Mouse (Mus musculus) ES-E14 (cell line): ENCODE results near the gene Rrp8. TPM values are rescaled to one million over a fixed set of nuclear protein-coding genes. Genes with fewer than 3 reads are reported as not detected.

Experiments used
- DNase-seq: peaks from one replicate; pipeline ENCODE4 v3.0.0-alpha.2; 2013; ENCODE audit warnings: low read depth, low spot score
- H3K27ac ChIP-seq: 2 replicates; pipeline ENCODE4 v1.5.1; 2012; ENCODE audit warnings: low read depth, mild to moderate bottlenecking, low read length, moderate library complexity, mixed read lengths; ENCODE audit not compliant: poor library complexity, insufficient read depth, severe bottlenecking
- H3K36me3 ChIP-seq: 2 replicates; pipeline ENCODE4 v1.6.1; 2012; ENCODE audit warnings: mild to moderate bottlenecking, low read length, moderate library complexity, mixed read lengths; ENCODE audit not compliant: control insufficient read depth, poor library complexity, insufficient read depth, severe bottlenecking
- H3K4me1 ChIP-seq, 2 experiments: fragments of 150-350 bp in 1 of 2; sonication (generic) in 1 of 2; 2 replicates each; pipeline ENCODE4 v1.6.1; 2012; ENCODE audit warnings: low read length in 2 of 2, mild to moderate bottlenecking in 1 of 2, mixed read lengths in 1 of 2; ENCODE audit not compliant: control insufficient read depth in 2 of 2, insufficient read depth in 2 of 2, poor library complexity in 1 of 2
- H3K4me3 ChIP-seq, 2 experiments: fragments of 150-350 bp in 1 of 2; sonication (generic) in 1 of 2; 2 replicates each; pipeline ENCODE4 v1.5.1; 2012; ENCODE audit warnings: low read length in 2 of 2, low read depth in 1 of 2, mild to moderate bottlenecking in 1 of 2, mixed read lengths in 1 of 2; ENCODE audit not compliant: insufficient read depth in 1 of 2, poor library complexity in 1 of 2, severe bottlenecking in 1 of 2
- H3K9ac ChIP-seq: 2 replicates; pipeline ENCODE4 v1.6.1; 2012; ENCODE audit warnings: low read depth, mild to moderate bottlenecking, low read length, mixed read lengths; ENCODE audit not compliant: poor library complexity, insufficient read depth, severe bottlenecking
- H3K9me3 ChIP-seq: fragments of 150-350 bp; sonication (generic); 2 replicates; pipeline ENCODE4 v1.6.1; 2012; ENCODE audit warnings: low read depth, mild to moderate bottlenecking, low read length; ENCODE audit not compliant: control insufficient read depth, insufficient read depth
- CHD2 ChIP-seq: IDR thresholded peaks from 2 replicates; pipeline ENCODE4 v1.6.1; 2014; ENCODE audit warnings: mild to moderate bottlenecking, low read depth, low read length, inconsistent platforms
- HCFC1 ChIP-seq: IDR thresholded peaks from 2 replicates; pipeline ENCODE4 v1.6.1; 2012; ENCODE audit warnings: low read length, inconsistent platforms, borderline replicate concordance; ENCODE audit not compliant: insufficient read depth
- MAFK ChIP-seq: IDR thresholded peaks from 2 replicates; pipeline ENCODE4 v1.6.1; 2014; ENCODE audit warnings: mild to moderate bottlenecking, low read depth, low read length, inconsistent platforms; ENCODE audit not compliant: insufficient read depth
- ZC3H11A ChIP-seq: IDR thresholded peaks from 2 replicates; pipeline ENCODE4 v1.6.1; 2012; ENCODE audit warnings: low read depth, mild to moderate bottlenecking, inconsistent platforms, low read length, borderline replicate concordance
- ZNF384 ChIP-seq: IDR thresholded peaks from 2 replicates; pipeline ENCODE4 v1.6.1; 2012; ENCODE audit warnings: low read depth, low read length, inconsistent platforms
- in situ Hi-C, 2 experiments: fragments of 600-800 bp; cut with MboI; formaldehyde crosslinking; loops; one replicate each; pipeline ENCODE4 v1.15.1; 2025; ENCODE audit warnings: low sequenced_read_pairs in 2 of 2, inconsistent platforms in 1 of 2; ENCODE audit not compliant: unreplicated experiment in 2 of 2
- total RNA-seq: library from RNA; depleted of rRNA; stranded (reverse); fragments of 300-350 nt; gene quantifications from 2 replicates; pipeline ENCODE4 v1.2.3, GENCODE M21; 2012

Gene Rrp8
- total RNA-seq, 1 experiment = 35.6 TPM

DNA sequence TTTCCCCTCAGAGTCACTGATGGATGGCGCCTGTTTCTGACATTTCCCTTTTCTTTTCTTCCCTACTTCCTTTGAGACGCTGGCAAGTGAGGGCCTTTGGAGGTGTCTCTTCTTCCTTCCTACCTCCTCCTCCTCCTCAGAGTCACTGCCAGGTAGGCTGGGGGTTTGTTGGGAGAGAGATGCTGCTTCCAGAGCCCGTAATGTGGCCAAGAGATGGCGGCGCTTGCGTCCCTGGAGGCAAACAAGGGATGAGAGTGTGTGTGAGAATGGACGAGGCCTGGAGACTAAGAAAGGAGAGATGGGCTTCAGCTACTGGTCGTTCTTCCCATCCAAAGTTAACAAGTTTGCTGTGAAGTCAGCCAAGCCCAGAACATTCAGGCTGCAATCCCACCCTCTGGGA, 2.4 kb downstream of the Rrp8 start:
- Histone ChIP-seq H3K4me3 (no peak overlapping the region), H3K27ac (no peak overlapping the region), H3K9ac (no peak overlapping the region), H3K4me1 (peaks cover 2% of the 10 kb centered on the region in 2 experiments; a peak in 2 of 4 replicates), H3K36me3 (peaks cover 24% of the 10 kb centered on the region), H3K9me3 (no peaks in the 10 kb centered on the region)
- TF ChIP-seq ZNF384 (no peak), ZC3H11A (no peak), HCFC1 (no peak), MAFK (no peak), CHD2 (no peak)
- no peak for DNase-seq
- in situ Hi-C loops = no loop called here

DNA sequence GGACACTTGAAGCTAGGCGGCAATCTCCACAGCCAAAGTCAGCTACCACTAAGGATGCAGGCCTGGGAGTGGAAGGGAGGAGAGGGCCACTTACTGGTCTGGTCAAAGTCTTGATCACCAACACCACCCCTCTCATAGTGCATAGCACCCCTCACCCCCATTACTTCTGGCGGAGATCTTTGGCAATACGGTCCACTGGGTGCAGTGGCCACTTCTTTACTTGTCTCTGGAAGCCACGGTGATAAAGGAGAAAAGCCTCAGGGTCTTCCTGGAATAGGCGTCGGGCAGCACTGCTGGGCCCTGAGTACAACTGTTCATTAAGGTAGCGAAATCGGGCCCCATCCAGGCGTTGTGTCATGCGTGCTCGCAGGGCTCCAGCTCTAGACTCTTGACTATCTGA, 3.3 kb downstream of the Rrp8 start:
- peaks cover 24% of the 10 kb centered on the region for H3K36me3 ChIP-seq
- TF ChIP-seq MAFK = no peak
- no peak for TF ChIP-seq CHD2
- no peak for TF ChIP-seq ZNF384
- TF ChIP-seq ZC3H11A = no peak
- TF ChIP-seq HCFC1 = no peak

DNA sequence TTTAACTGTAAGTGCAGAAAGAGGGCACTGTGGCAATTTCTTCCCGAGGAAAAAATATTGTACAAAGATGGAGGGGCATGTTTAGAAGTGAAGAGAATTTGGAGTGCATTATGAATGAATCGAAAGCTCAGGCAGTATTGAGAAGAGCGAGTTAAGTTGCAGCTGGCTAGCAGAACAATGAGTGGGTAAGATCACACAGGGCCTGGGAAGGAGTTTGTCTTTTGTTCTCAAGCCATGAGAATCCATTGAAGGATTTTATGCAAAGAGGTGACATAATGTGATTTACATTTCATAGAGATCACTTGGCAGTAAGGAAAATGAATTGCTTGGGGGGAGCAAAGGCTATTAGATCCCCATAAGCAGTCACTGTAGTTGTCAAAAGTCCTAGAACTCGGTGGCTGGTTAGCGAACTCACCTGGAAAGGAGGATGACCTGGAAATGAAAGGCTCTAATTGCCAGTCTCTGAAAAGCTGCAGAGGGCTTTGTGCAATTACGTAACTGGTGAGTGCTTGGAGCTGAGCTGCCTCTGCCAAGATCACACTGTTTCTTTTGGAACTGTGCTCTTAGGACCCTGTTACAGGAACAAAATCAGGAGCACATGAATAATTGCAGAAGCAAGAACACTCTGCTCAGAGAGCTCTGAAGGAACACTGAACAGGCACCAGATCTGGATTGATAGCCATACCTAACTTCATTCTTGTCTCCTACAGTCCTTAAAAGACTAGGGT, 8.3 kb downstream of the Rrp8 start:
- Histone ChIP-seq H3K4me3 (no peak overlapping the region), H3K36me3 (peaks cover 15% of the 10 kb centered on the region), H3K9me3 (no peaks in the 10 kb centered on the region), H3K9ac (no peak overlapping the region), H3K27ac (no peak overlapping the region), H3K4me1 (no peaks in the 10 kb centered on the region)
- in situ Hi-C loops = no loop called here
- DNase-seq = no peak
- no peak for TF ChIP-seq HCFC1
- no peak for TF ChIP-seq CHD2
- no peak for TF ChIP-seq ZNF384
- no peak for TF ChIP-seq ZC3H11A
- TF ChIP-seq MAFK = no peak

More for the DNA sequence above, 3.3 kb downstream of the Rrp8 start:
- no peak overlapping the region for H3K27ac ChIP-seq
- no peak overlapping the region for H3K4me3 ChIP-seq
- in situ Hi-C loops = no loop called here
- DNase-seq = no peak
- peaks cover 0 to 2% of the 10 kb centered on the region in 2 experiments; a peak in 1 of 4 replicates for H3K4me1 ChIP-seq
- no peaks in the 10 kb centered on the region for H3K9me3 ChIP-seq
- no peak overlapping the region for H3K9ac ChIP-seq

DNA sequence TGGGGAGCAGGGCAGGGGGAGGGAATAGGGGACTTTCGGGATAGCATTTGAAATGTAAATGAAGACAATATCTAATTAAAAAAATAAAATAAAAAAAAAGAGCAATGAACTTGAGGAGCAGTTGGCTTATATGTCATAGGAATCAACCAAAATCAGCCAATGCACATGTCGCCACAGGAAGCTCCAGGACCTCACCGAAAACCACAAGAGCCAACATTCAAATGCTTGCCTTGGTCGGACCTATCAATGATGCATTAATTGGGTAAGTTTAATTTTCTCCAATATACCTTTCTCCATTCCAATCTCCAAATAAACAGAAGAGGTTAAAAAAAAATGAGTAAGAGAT, 10.2 kb downstream of the Rrp8 start:
- no peak for DNase-seq
- no peaks in the 10 kb centered on the region; the same call in 1 of the 2 replicates for H3K36me3 ChIP-seq
- no peak overlapping the region for H3K4me3 ChIP-seq
- TF ChIP-seq ZC3H11A = no peak
- TF ChIP-seq ZNF384 = no peak
- no peak for TF ChIP-seq HCFC1
- no peak for TF ChIP-seq MAFK
- no peak for TF ChIP-seq CHD2
- in situ Hi-C loops = no loop called here
- no peak overlapping the region for H3K9ac ChIP-seq
- H3K27ac ChIP-seq = no peak overlapping the region
- no peaks in the 10 kb centered on the region for H3K9me3 ChIP-seq
- no peaks in the 10 kb centered on the region for H3K4me1 ChIP-seq
